Comparison of ENCODE assay signal across 8 mouse cellular contexts in the genomic region with DNA sequence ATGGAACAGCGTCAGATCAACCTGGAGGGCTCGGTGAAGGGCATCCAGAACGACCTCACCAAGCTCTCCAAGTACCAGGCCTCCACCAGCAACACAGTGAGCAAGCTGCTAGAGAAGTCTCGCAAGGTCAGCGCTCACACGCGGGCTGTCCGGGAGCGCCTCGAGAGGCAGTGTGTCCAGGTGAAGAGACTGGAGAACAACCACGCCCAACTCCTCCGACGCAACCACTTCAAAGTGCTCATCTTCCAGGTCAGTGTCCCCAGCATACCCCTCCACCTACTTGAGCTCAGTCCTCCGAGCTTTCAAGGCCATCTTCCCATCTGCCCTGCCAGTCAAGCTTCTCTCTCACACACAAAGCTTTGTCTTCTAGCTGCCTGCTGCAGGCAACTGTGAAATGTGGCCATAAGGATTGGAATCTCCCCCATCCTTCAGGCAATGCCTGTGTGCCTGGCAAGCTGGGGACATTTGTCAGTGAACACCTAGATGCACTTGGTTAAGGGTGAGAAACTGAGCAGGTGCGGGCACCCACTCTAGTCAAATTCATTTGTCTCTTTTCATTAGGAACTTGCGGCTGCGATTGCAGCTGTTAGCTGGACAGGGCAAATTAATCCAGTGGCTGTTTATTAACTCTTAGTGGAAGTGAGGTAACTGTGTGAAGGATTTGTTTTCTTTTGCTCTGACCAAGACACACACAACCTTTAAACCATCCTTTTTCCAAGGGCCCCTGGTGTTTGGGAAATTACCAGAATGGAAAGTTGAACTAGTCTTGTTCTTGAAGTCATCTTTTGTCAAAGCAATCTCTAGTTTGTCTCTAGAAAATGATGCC. TPM values are rescaled to one million over a fixed set of nuclear protein-coding genes. Genes with fewer than 3 reads are reported as not detected.
A peak's percentile ranks its signal among the peaks of the same experiment; 100 is the strongest.
DNase-seq lines count a peak whose midpoint lies in the region; ATAC-seq and TF ChIP-seq lines count a peak whose summit lies in the region.

No protein-coding gene starts in this region.

- H3K4me3 ChIP-seq in cerebellum, adult 2 months (replicated peaks; ENCODE audit: insufficient read depth, low read depth, low read length): peak overlapping the region; percentile 7
- H3K4me3 ChIP-seq in heart, embryonic 15.5 days: peak overlapping the region; percentile 61
- no peak overlapping the region for H3K4me3 ChIP-seq in neural tube, embryonic 13.5 days

- no peaks in the 10 kb centered on the region for H3K4me1 ChIP-seq in cerebellum, adult 2 months (ENCODE audit: control insufficient read depth, insufficient read depth, low read length)
- H3K4me1 ChIP-seq in heart, embryonic 15.5 days (replicated peaks): peaks cover 19% of the 10 kb centered on the region
- H3K4me1 ChIP-seq in neural tube, embryonic 13.5 days (replicated peaks): peaks cover 20% of the 10 kb centered on the region

- no peak for TF ChIP-seq CTCF in cerebellum, adult 2 months (IDR thresholded peaks at IDR 0.05; ENCODE audit: borderline replicate concordance, insufficient read depth, low read depth, low read length)

- peak overlapping the region; percentile 78 for H3K9ac ChIP-seq in heart, embryonic 15.5 days
- H3K9ac ChIP-seq in neural tube, embryonic 13.5 days: no peak overlapping the region

- no peaks in the 10 kb centered on the region for H3K27me3 ChIP-seq in cerebellum, adult 2 months (ENCODE audit: control insufficient read depth, insufficient read depth, low read length)
- no peaks in the 10 kb centered on the region for H3K27me3 ChIP-seq in heart, embryonic 15.5 days
- H3K27me3 ChIP-seq in neural tube, embryonic 13.5 days: no peaks in the 10 kb centered on the region

- peak overlapping the region; percentile 70 for H3K4me2 ChIP-seq in heart, embryonic 15.5 days
- peak overlapping the region; percentile 21 for H3K4me2 ChIP-seq in neural tube, embryonic 13.5 days

- TF ChIP-seq POLR2A in cerebellum, adult 2 months (IDR thresholded peaks at IDR 0.05; ENCODE audit: borderline replicate concordance, insufficient read depth, low read length): no peak

- WGBS in cerebellum, adult 2 months: 85% methylated on average over 17 of the region's 17 CpGs
- 38% methylated on average over 17 of the region's 17 CpGs for WGBS in heart, embryonic 15.5 days
- WGBS in neural tube, embryonic 13.5 days: 85% methylated on average over 17 of the region's 17 CpGs

- no peak overlapping the region for H3K27ac ChIP-seq in cerebellum, adult 2 months (ENCODE audit: insufficient read depth, low read length)
- H3K27ac ChIP-seq in heart, embryonic 15.5 days: peak overlapping the region; percentile 99
- H3K27ac ChIP-seq in neural tube, embryonic 13.5 days (replicated peaks): peak overlapping the region; percentile 52; the same call in 1 of the 2 replicates

- DNase-seq in cerebellum, adult 2 months: no peak
- DNase-seq in cerebellum, postnatal 4 days (ENCODE audit: low spot score in 2 of 2): no peak
- peak; percentile 73 for DNase-seq in NIH3T3 (ENCODE audit: low read depth)
- DNase-seq in kidney, postnatal 4 days: peak; percentile 31 to 54
- DNase-seq in right cerebral cortex, postnatal 36 days (ENCODE audit: low spot score in 2 of 2): no peak
- DNase-seq in cerebellum, adult 11-12 months: no peak

- ATAC-seq in heart, embryonic 15.5 days (replicated peaks; ENCODE audit: insufficient number of reproducible peaks, insufficient read depth, low FRiP score, low read depth): peak; percentile 34
- peak; percentile 48; the same call in 1 of the 2 replicates for ATAC-seq in neural tube, embryonic 13.5 days (ENCODE audit: low read depth)

- no peaks in the 10 kb centered on the region for H3K36me3 ChIP-seq in heart, embryonic 15.5 days
- H3K36me3 ChIP-seq in neural tube, embryonic 13.5 days: no peaks in the 10 kb centered on the region

- H3K9me3 ChIP-seq in heart, embryonic 15.5 days (replicated peaks): no peaks in the 10 kb centered on the region
- H3K9me3 ChIP-seq in neural tube, embryonic 13.5 days: no peaks in the 10 kb centered on the region

RNA-seq across cellular contexts. Expression of a gene that starts 0.9 kb away (rescaled TPM):
- polyA plus RNA-seq in cerebellum, adult 2 months (2012; rRNA removed): 6.5 and 8.5 TPM in 2 replicates
- 182 and 194 TPM in 2 replicates for polyA plus RNA-seq in heart, embryonic 15.5 days (2015; fragmentation: Nextera tagmentation; extraction: Ambion mirVana)
- polyA plus RNA-seq in neural tube, embryonic 13.5 days (2015; fragmentation: Nextera tagmentation; extraction: Ambion mirVana): 8.9 and 9.7 TPM in 2 replicates

Comparison
In these comparisons a context has a peak if more than half of its experiments do, and no peak if none do; other contexts are left out.
1. DNase-seq: peak in NIH3T3 (single experiment) and kidney, postnatal 4 days (2 of 2); none in cerebellum, adult 2 months (0 of 2), cerebellum, postnatal 4 days (0 of 2), right cerebral cortex, postnatal 36 days (0 of 2) and cerebellum, adult 11-12 months (single experiment).
2. RNA of a gene that starts 0.9 kb away (polyA plus RNA-seq): 182 to 194 TPM in heart, embryonic 15.5 days; 8.9 to 9.7 TPM in neural tube, embryonic 13.5 days and 6.5 to 8.5 TPM in cerebellum, adult 2 months; every median in the first group is over 10 times any median in the second.